Mouse (Mus musculus) testis, postnatal 10 days (tissue): ENCODE measurements at regions not wholly inside any gene's neighbourhood (a gene's known extent, or its start where the extent isn't known, plus 50 kb on each side); places are given as distances from the start of the nearest gene placed in this dataset.
A peak's percentile ranks its signal among the peaks of the same experiment; 100 is the strongest.

ENCODE experiments used
- DNase-seq: peaks from one replicate; pipeline ENCODE4 v3.0.0; 2021; ENCODE audit warnings: low spot score

DNA sequence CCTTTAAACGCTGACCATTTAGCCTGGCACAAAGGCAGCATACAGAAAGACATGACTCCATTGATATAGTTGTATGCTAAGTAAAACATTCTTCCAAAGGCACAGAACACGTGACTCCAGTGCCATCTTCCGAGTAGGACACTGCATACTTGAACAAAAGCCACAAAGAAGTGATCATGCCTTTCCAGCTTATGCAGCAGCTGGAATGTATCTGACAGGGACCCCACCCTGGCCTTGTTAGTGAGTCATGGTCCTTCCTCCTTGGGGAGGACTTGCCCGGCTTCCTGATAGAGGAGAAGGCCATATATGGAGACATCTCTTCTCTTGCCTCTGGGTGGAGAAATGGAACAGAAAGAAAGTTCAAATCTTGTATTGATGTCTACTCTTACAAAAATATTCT is 749.8 kb downstream of the Inhba start:
- DNase-seq = no peak

DNA sequence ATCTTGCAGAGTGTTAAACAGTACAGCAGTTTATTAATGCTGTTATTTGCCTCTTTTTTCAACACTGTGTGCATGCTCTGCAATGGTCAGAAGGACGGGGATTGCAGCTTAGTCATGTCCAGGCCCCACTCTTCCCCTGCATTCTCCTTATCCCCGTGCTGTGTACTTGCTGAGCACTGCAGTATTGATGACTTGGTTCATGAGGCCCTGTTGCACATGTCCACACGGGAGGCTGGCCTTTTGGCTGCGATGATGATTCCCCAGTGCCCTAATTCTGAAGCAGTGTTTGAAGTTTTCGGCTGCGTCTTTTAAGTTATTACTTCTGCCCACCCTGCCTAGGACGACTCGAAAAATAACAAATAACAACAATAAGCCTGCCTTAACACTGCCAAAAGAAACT is 750.7 kb downstream of the Inhba start:
- DNase-seq = no peak

GRCm38 (mm10) chr13:16762727-16763512 is 751.3 kb downstream of the Inhba start:
- no peak for DNase-seq

DNA sequence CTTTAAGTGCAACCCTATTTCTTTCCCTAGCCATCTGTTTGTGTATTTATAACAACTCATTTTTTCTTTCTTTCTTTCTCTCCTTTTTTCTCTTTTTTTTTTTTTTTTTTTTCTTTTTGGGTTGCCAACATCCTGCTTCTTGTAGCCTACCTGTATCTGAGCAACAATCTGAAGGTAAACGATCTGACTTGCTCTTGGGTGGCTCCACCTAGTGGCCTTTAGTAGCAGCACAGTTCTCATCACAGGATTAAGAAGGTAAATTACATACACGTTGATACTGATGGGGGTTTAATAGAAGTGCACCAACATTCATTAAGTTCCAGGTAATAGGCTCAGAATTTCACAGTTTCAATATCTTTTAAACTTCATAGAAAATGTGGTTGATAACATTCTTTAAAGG is 752.1 kb downstream of the Inhba start:
- peak; percentile 51 for DNase-seq

- no peak for DNase-seq
These were observed 757.8 kb downstream of the Inhba start for GRCm38 (mm10) chr13:16769409-16769808.

- no peak for DNase-seq
These were observed 758.3 kb downstream of the Inhba start for GRCm38 (mm10) chr13:16769848-16770422.

- no peak for DNase-seq
These were observed 760.2 kb downstream of the Inhba start for GRCm38 (mm10) chr13:16771845-16772244.

GRCm38 (mm10) chr13:16805560-16805959 is 793.9 kb downstream of the Inhba start:
- no peak for DNase-seq
